Mouse (Mus musculus) layer of hippocampus, adult 2 months (tissue): ENCODE data around the gene Tas2r124. TPM values are rescaled to one million over a fixed set of nuclear protein-coding genes. Genes with fewer than 3 reads are reported as not detected.

Experiments used
- DNase-seq, 2 experiments: peaks; one replicate each; pipeline ENCODE4 v3.0.0; 2022; ENCODE audit warnings: low spot score in 2 of 2
- H3K27ac ChIP-seq: fragments of 200-600 bp; 2 replicates; pipeline ENCODE4 v1.8.1; 2022
- H3K4me3 ChIP-seq: fragments of 200-600 bp; 2 replicates; pipeline ENCODE4 v1.8.1; 2022; ENCODE audit warnings: mild to moderate bottlenecking
- CTCF ChIP-seq: fragments of 200-600 bp; conservative IDR thresholded peaks from 2 replicates; pipeline ENCODE4 v1.8.1; 2022; ENCODE audit warnings: antibody characterized with exemption, mild to moderate bottlenecking, moderate library complexity
- long read RNA-seq, 2 experiments: library from polyadenylated mRNA; stranded (forward); transcript quantifications; one replicate each; pipeline ENCODE4 v2.0.0; 2021; ENCODE audit warnings: borderline mapping rate in 2 of 2
- total RNA-seq, 2 experiments: library from RNA; stranded (reverse); gene quantifications; 2 replicates each; pipeline ENCODE4 v1.2.3; 2021

The Tas2r124 gene
- total RNA-seq, result not detected
- long read RNA-seq, experiment 1, result 0 reads
- long read RNA-seq, experiment 2, result 0 reads

GRCm38 (mm10) chr6:132754430-132754829 is at the start of gene Tas2r124:
Tas2r124 (plus strand) TSS chr6:132754730.
- Histone ChIP-seq H3K27ac (no peak within 1 kb of the TSS), H3K4me3 (no peak within 1 kb of the TSS)
- no peak for TF ChIP-seq CTCF
- no peak for DNase-seq

DNA sequence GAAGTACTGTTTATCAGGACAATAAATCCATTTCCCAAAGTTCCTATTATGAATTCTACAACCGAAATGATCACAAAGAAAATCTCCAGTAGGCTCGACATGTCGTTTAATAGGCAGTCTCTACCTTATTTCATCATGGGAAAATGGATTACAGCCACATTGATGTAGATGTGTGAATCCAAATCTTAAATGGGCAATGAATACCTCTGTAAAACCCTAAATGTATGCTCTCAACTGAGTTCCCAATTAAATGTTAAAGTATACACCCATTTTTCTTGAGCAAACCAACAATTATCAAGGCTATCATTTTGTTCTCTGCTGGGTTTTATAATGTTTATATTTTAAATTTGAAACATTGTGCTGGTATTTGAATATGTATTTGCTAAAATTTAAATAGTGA is 42.7 kb upstream of the Tas2r124 start, which contains the start of gene Tas2r122:
Gene Tas2r122, minus strand, starts transcription at position 101 of the 400 bp plus-strand sequence.
- no peak for TF ChIP-seq CTCF
- Histone ChIP-seq H3K27ac (no peak within 1 kb of the TSS), H3K4me3 (no peak within 1 kb of the TSS)
- no peak for DNase-seq

- Histone ChIP-seq H3K4me3 (no peak within 1 kb of the TSS), H3K27ac (no peak within 1 kb of the TSS)
- no peak for DNase-seq
- no peak for TF ChIP-seq CTCF
Measured at GRCm38 (mm10) chr6:132737935-132738334, 16.6 kb upstream of the Tas2r124 start, which contains the start of gene Tas2r115. Tas2r115 (minus strand) TSS chr6:132738035.

DNA sequence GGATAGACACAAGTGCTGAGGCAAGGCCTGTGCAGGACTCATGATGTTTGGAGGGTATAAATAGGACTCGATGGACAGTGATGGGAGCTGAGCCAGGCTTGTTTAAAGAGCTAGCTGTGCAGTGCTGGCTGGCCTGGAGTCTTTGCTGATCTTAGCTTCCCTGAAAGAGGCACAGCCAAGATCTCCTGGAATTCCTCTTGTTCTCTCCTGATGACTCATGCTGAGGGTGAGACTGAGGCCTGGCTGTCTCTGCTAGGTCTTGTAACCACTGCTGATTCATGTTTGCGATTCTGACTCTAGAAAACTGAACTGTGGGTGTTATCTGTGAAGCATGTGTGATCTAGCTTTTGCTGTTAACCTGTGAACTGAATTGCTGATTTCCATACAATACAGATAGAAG is 4.3 kb upstream of the Tas2r124 start:
- no peak for TF ChIP-seq CTCF
- Histone ChIP-seq H3K4me3 (no peak overlapping the region), H3K27ac (no peak overlapping the region)
- DNase-seq, result no peak

DNA sequence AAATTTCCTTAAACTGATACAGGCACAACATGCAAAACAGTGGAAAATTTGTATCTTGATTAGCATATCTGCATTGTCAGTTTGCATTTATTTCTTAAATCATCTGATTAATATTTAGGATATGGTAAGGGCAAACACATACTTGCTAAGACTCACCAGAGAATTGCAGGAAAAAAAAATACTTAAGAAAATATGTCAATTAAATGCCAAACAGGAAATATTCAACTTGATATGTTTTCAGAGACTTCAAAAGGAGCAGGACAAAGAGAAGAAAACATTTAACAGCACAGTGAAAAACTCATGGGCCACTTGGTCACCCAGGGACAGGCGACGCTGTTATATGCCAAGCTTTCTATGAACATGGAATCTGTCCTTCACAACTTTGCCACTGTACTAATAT is 7.3 kb downstream of the Tas2r124 start, which contains the start of gene Tas2r102:
Gene Tas2r102, plus strand, starts transcription at position 301 of the 400 bp plus-strand sequence.
- Histone ChIP-seq H3K27ac (no peak within 1 kb of the TSS), H3K4me3 (no peak within 1 kb of the TSS)
- no peak for DNase-seq
- no peak for TF ChIP-seq CTCF

DNA sequence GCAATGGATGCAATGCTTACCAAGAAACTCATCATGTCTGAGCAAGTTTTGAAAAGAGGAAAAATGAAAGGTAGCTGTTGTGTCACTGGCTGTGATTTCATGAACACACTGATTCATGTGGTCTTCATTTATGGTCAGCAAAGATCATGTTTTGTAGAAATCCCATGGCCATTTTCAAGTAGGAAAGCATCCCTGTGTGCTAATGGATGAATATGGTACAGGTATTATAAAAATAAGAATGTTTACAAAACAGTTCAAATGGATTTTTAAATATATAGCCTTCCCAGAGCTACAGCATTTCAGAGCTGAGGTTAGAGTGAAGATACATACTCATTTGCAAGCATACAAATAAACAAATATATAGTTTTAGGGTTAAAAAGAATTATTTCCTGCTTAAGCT is 23.5 kb downstream of the Tas2r124 start, which contains the start of gene Tas2r136:
Gene Tas2r136, minus strand, starts transcription at position 101 of the 400 bp plus-strand sequence.
- TF ChIP-seq CTCF, result no peak

DNA sequence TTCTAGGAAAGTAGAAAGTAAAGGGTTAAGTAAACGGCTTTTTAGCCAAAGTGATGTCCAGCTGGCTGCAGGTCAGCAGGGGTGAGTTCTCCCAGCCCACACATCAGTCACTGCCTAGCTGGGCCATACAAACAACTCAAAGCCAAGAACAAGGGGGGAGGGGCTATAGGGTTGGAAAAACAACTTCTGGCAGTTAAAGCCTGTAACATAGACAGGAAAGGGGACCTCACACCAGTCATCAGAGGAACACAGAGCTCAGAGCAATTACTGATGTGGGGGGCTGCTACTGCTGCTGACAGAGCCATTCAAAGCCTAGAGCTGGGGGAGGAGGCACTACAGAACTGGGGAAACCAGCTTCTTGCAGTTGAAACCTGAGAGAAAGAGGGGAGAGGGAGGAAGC is 40.9 kb downstream of the Tas2r124 start:
- TF ChIP-seq CTCF, result no peak
- no peak overlapping the region for H3K27ac ChIP-seq
- DNase-seq, result no peak
- no peak overlapping the region for H3K4me3 ChIP-seq

More for the DNA sequence above, 23.5 kb downstream of the Tas2r124 start, which contains the start of gene Tas2r136:
- DNase-seq, result no peak
- H3K4me3 ChIP-seq, result no peak within 1 kb of the TSS
- no peak within 1 kb of the TSS for H3K27ac ChIP-seq

DNA sequence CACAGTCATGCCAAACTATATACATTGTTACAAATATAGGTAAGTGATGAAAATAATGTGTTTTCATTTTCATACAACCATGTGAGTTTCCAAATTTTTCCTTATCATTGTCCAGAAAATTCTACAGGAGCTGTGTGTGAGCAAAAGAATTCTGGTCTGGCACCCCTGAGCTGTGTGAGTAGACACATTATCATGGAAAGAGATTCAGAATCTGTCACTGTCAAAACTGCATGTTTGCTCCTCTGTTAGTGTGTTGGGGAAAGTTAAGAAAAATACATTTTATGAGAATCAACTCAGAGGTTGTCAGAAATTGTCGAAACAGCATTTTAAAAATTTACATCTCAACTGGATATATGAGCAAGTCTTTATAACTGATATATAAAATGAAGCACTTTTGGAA is 48.0 kb downstream of the Tas2r124 start, which contains the start of gene Tas2r117:
Gene Tas2r117, plus strand, starts transcription at position 301 of the 400 bp plus-strand sequence.
- DNase-seq, result no peak
- Histone ChIP-seq H3K4me3 (no peak within 1 kb of the TSS), H3K27ac (no peak within 1 kb of the TSS)
- no peak for TF ChIP-seq CTCF

Other genes with a start within 250 kb of the Tas2r124 start
- gene Prh1, start 184.9 kb upstream of the Tas2r124 start, total RNA-seq, result not detected
- not detected for gene Prp2, start 158.8 kb upstream of the Tas2r124 start, total RNA-seq
- not detected for gene A630073D07Rik, start 103.2 kb upstream of the Tas2r124 start, total RNA-seq
- not detected for gene Tas2r120, start 97.8 kb upstream of the Tas2r124 start, total RNA-seq
- not detected for gene Tas2r121, start 53.7 kb upstream of the Tas2r124 start, total RNA-seq
- not detected for gene Tas2r122, start 42.8 kb upstream of the Tas2r124 start, total RNA-seq
- gene Tas2r115, start 16.7 kb upstream of the Tas2r124 start, total RNA-seq, result not detected
- not detected for gene Tas2r102, start 7.4 kb downstream of the Tas2r124 start, total RNA-seq
- gene Tas2r136, start 23.4 kb downstream of the Tas2r124 start, total RNA-seq, result not detected
- gene Tas2r117, start 48.1 kb downstream of the Tas2r124 start, total RNA-seq, result not detected
- not detected for gene Tas2r123, start 92.4 kb downstream of the Tas2r124 start, total RNA-seq
- gene Tas2r116, start 100.7 kb downstream of the Tas2r124 start, total RNA-seq, result not detected
- gene Tas2r110, start 113.3 kb downstream of the Tas2r124 start, total RNA-seq, result not detected
- gene Tas2r113, start 138.3 kb downstream of the Tas2r124 start, total RNA-seq, result not detected
- not detected for gene Tas2r125, start 154.9 kb downstream of the Tas2r124 start, total RNA-seq
- not detected for gene Tas2r129, start 196.4 kb downstream of the Tas2r124 start, total RNA-seq
- not detected for gene Tas2r131, start 203.2 kb downstream of the Tas2r124 start, total RNA-seq
- gene Tas2r109, start 226.2 kb downstream of the Tas2r124 start, total RNA-seq, result not detected